Mouse (Mus musculus): ENCODE measurements around the gene Gm45234. TPM values are rescaled to one million over a fixed set of nuclear protein-coding genes. Genes with fewer than 3 reads are reported as not detected.
A peak's percentile ranks its signal among the peaks of the same experiment; 100 is the strongest.

Gene Gm45234
- polyA plus RNA-seq, 1 experiment from 2014 or later: not detected

DNA sequence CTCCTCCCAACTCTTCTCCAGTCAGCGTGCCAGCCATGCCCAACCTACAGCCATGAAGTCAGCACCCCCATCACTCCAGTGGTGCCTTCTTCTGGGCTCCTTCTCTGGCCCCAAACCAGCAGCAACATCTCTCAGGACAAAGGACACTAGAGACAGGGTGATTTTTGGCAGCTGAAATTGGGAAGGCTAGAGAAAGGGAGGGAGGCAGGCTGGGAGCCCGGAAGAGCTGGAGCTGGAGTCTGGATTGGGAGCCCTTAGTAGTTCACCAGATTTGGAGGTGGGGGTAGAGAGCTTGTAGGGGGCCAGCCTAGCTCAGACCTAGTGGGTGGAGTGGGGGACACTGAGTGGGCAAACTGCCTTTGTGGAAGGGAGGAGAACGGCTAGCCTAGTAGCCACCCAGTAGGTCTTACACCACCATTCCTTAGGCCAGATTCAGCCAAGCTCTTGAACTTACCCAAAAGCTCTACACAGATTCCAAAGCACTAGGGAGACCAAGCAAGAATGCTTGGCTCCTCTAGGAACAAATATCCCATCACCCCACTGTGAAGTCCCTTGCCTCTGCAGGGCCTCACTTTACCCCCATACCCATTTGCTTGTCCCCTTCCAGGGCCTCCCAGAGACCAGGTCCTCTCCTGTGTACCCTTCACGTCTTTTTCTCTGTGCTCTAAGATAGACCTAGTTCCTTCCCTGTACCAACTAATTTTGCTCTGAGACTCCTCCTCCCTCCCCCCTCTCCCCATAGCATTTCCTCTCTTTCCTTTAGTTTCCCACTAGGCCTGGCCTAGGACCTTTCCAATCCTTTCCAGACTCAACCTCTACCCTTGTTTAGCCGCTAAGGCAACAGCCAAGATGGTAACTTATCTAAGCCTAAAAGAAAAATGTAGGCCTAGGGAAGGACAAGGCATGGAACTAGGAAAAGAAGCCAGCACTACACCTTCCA lies 2.4 kb upstream of the Gm45234 start:
- 36% methylated on average over 5 of the region's 5 CpGs for WGBS
- Histone ChIP-seq H3K4me3 (ENCODE audit: low read depth, low read length) (peak overlapping the region; percentile 94), H3K27me3 (ENCODE audit: control insufficient read depth, insufficient read depth, low read length) (no peaks in the 10 kb centered on the region), H3K9me3 (ENCODE audit: control insufficient read depth, low read length) (no peaks in the 10 kb centered on the region), H3K9ac (ENCODE audit: low read length) (peak overlapping the region; percentile 94), H3K4me2 (ENCODE audit: low read depth) (peak overlapping the region; percentile 70), H3K4me1 (ENCODE audit: control insufficient read depth, insufficient read depth, low read length) (peaks cover 27% of the 10 kb centered on the region), H3K36me3 (ENCODE audit: control insufficient read depth, insufficient read depth, low read length) (no peaks in the 10 kb centered on the region), H3K27ac (ENCODE audit: low read depth, low read length) (peak overlapping the region; percentile 97)
- DNase-seq (ENCODE audit: low spot score) (peak; percentile 65), ATAC-seq (ENCODE audit: insufficient read depth, low FRiP score, low TSS enrichment) (no peak)

DNA sequence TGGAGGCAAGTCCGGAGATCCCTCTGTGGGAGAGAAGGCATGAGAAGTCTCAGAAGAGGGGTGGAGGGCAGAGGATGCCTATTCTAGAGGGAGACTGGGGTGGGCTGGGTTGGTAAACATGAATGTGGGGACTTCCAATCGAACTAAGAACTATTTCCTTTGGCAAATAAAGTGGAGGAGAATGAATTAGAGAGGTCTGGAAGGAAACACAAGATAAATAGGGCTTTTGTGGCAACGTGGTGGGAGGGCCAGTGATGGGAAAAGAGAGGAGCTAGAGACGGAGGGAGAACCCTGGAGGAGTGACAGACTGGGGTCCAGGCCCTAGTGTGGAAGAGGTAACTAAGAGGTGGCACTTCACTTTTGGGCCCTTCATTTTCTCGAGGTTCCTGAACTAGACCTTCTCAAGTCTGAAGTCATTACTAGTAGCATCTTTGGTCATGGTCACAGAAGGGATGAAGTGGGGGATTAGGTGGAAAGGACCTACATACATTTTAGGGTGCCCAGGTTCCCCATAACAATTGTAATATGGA lies 1.6 kb upstream of the Gm45234 start:
- Histone ChIP-seq H3K9me3 (ENCODE audit: control insufficient read depth, low read length) (no peaks in the 10 kb centered on the region), H3K4me3 (ENCODE audit: low read depth, low read length) (peak overlapping the region; percentile 94), H3K4me2 (ENCODE audit: low read depth) (peak overlapping the region; percentile 70), H3K27me3 (ENCODE audit: control insufficient read depth, insufficient read depth, low read length) (no peaks in the 10 kb centered on the region), H3K27ac (ENCODE audit: low read depth, low read length) (peak overlapping the region; percentile 97), H3K9ac (ENCODE audit: low read length) (peak overlapping the region; percentile 94), H3K4me1 (ENCODE audit: control insufficient read depth, insufficient read depth, low read length) (peaks cover 27% of the 10 kb centered on the region), H3K36me3 (ENCODE audit: control insufficient read depth, insufficient read depth, low read length) (no peaks in the 10 kb centered on the region)
- DNase-seq (ENCODE audit: low spot score) (peak; percentile 29), ATAC-seq (ENCODE audit: insufficient read depth, low FRiP score, low TSS enrichment) (no peak)
- WGBS: 6% methylated on average over 5 of the region's 5 CpGs

DNA sequence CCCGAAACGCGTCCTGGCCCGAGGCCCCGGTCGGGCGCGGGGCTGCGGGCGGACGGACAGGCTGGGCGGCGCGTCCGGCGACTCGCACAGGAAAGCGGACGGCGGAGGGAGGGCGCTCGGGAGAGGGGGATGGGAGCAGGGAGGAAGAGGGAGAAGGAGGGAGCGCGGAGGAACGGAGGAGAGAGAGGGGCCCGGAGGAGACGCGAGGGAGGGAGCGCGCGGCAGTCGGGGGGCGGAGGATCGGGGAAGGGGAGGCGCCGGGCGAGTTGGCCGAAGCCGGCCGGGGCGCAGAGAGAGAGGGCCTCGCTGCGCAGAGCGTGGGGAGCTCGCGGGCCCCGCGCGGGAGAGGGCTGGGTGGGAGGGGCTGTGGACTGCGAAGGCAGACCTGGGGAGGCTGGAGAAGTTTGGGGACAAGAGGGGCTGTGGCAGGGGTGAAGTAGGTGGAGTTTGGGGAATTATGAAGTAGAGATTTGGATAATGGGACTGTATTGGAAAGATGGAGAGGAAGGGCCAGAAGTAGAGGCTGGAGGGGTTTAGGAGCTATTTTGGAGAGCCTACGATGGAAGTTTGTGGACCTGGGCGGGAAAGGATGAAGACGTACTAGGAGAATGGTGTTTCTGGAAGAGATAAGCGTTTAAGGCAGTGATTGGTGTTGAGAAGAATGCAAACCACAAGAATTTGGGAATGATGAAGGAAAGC lies 980 bp upstream of the Gm45234 start:
- Histone ChIP-seq H3K4me1 (ENCODE audit: control insufficient read depth, insufficient read depth, low read length) (peaks cover 27% of the 10 kb centered on the region), H3K27me3 (ENCODE audit: control insufficient read depth, insufficient read depth, low read length) (no peaks in the 10 kb centered on the region), H3K4me2 (ENCODE audit: low read depth) (peak overlapping the region; percentile 70), H3K27ac (ENCODE audit: low read depth, low read length) (peak overlapping the region; percentile 97), H3K9me3 (ENCODE audit: control insufficient read depth, low read length) (no peaks in the 10 kb centered on the region), H3K9ac (ENCODE audit: low read length) (peak overlapping the region; percentile 94), H3K36me3 (ENCODE audit: control insufficient read depth, insufficient read depth, low read length) (no peaks in the 10 kb centered on the region), H3K4me3 (ENCODE audit: low read depth, low read length) (peak overlapping the region; percentile 94)
- peak; percentile 85 for DNase-seq (ENCODE audit: low spot score)
- peak; percentile 77 for ATAC-seq (ENCODE audit: insufficient read depth, low FRiP score, low TSS enrichment)
- WGBS: 1% methylated on average over 48 of the region's 54 CpGs

DNA sequence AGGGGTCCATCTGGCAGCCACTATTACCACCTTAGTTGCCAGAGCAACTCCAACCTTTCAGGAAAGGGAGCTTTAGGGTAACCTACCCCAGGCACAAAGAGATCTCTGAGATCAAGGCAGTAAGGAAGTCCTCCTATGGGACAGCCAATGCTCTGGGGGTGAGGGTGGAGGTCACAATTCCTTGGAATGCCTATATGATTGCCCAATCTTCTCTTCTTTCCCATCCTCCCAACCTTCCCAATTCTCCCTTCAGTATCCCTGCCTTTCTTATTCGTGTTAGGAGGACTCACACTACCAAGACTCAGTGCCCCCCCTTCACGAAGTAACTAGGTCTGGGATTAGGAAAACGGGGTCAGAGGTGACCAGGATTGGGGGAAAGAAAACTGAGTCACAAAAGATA lies 515 bp downstream of the Gm45234 start:
- DNase-seq (ENCODE audit: low spot score): no peak
- H3K9ac ChIP-seq (ENCODE audit: low read length): peak overlapping the region; percentile 94
- 7% methylated on average over 3 of the region's 3 CpGs for WGBS

DNA sequence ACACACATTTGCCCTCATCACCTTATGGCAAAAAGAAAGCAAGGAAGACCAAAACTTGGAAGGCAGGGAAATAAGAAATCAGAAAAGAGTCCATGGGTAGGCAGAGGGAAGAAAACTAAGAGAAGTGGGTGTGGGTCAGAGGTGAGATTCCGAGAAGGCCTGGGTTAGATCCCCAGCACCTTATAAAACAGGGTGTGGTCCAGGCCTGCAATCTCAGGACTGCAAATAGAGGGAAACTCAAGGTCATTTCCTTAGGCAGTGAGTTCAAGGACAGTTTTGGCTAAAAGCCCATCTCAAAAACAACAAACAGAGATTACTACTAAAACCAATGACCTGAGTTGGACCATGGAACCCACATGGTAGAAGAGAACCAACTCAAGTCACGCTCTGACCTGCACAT lies 2.0 kb downstream of the Gm45234 start:
- no peak overlapping the region for H3K4me2 ChIP-seq (ENCODE audit: low read depth)
- no peak overlapping the region for H3K4me3 ChIP-seq (ENCODE audit: low read depth, low read length)
- DNase-seq (ENCODE audit: low spot score) (no peak), ATAC-seq (ENCODE audit: insufficient read depth, low FRiP score, low TSS enrichment) (no peak)
- 96% methylated on average over 2 of the region's 2 CpGs for WGBS
- H3K27ac ChIP-seq (ENCODE audit: low read depth, low read length): no peak overlapping the region
- no peaks in the 10 kb centered on the region for H3K9me3 ChIP-seq (ENCODE audit: control insufficient read depth, low read length)
- H3K4me1 ChIP-seq (ENCODE audit: control insufficient read depth, insufficient read depth, low read length): peaks cover 27% of the 10 kb centered on the region
- 0 out of 2 replicates have a peak, but pooled peaks cover 6% of the 10 kb centered on the region for H3K36me3 ChIP-seq (ENCODE audit: control insufficient read depth, insufficient read depth, low read length)
- H3K9ac ChIP-seq (ENCODE audit: low read length): no peak overlapping the region
- no peaks in the 10 kb centered on the region for H3K27me3 ChIP-seq (ENCODE audit: control insufficient read depth, insufficient read depth, low read length)

More for the DNA sequence above, 515 bp downstream of the Gm45234 start:
- Histone ChIP-seq H3K4me3 (ENCODE audit: low read depth, low read length) (peak overlapping the region; percentile 94), H3K4me1 (ENCODE audit: control insufficient read depth, insufficient read depth, low read length) (peaks cover 27% of the 10 kb centered on the region), H3K27ac (ENCODE audit: low read depth, low read length) (peak overlapping the region; percentile 97; the same call in 1 of the 2 replicates), H3K9me3 (ENCODE audit: control insufficient read depth, low read length) (no peaks in the 10 kb centered on the region), H3K27me3 (ENCODE audit: control insufficient read depth, insufficient read depth, low read length) (no peaks in the 10 kb centered on the region), H3K4me2 (ENCODE audit: low read depth) (peak overlapping the region; percentile 70), H3K36me3 (ENCODE audit: control insufficient read depth, insufficient read depth, low read length) (no peaks in the 10 kb centered on the region)
- ATAC-seq (ENCODE audit: insufficient read depth, low FRiP score, low TSS enrichment): no peak

DNA sequence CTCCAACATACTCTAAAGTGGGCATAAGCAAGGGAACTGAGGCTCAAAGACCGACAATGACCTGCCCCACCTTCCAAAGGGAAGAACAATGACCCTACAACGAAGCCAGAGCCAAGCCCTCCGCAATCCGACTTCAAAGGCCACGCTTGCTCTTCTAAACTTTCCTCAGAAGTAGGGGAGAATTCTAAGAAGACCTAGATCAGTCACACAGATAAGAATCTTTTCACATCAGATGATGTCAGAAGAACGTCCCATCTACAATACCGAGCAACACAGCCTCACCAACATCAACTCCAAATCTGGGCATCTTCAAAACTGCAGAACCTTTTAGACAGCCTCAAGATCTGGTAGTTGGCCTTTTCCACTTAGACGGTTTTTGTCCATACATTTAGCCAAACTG lies 5.4 kb downstream of the Gm45234 start:
- Histone ChIP-seq H3K4me2 (ENCODE audit: low read depth) (no peak overlapping the region), H3K9me3 (ENCODE audit: control insufficient read depth, low read length) (no peaks in the 10 kb centered on the region), H3K27ac (ENCODE audit: low read depth, low read length) (no peak overlapping the region), H3K9ac (ENCODE audit: low read length) (no peak overlapping the region), H3K4me3 (ENCODE audit: low read depth, low read length) (no peak overlapping the region), H3K36me3 (ENCODE audit: control insufficient read depth, insufficient read depth, low read length) (peaks cover 14% of the 10 kb centered on the region), H3K4me1 (ENCODE audit: control insufficient read depth, insufficient read depth, low read length) (peaks cover 21% of the 10 kb centered on the region), H3K27me3 (ENCODE audit: control insufficient read depth, insufficient read depth, low read length) (no peaks in the 10 kb centered on the region)
- DNase-seq (ENCODE audit: low spot score): peak; percentile 3
- no peak for ATAC-seq (ENCODE audit: insufficient read depth, low FRiP score, low TSS enrichment)
- WGBS: 89% methylated on average over 8 of the region's 8 CpGs

DNA sequence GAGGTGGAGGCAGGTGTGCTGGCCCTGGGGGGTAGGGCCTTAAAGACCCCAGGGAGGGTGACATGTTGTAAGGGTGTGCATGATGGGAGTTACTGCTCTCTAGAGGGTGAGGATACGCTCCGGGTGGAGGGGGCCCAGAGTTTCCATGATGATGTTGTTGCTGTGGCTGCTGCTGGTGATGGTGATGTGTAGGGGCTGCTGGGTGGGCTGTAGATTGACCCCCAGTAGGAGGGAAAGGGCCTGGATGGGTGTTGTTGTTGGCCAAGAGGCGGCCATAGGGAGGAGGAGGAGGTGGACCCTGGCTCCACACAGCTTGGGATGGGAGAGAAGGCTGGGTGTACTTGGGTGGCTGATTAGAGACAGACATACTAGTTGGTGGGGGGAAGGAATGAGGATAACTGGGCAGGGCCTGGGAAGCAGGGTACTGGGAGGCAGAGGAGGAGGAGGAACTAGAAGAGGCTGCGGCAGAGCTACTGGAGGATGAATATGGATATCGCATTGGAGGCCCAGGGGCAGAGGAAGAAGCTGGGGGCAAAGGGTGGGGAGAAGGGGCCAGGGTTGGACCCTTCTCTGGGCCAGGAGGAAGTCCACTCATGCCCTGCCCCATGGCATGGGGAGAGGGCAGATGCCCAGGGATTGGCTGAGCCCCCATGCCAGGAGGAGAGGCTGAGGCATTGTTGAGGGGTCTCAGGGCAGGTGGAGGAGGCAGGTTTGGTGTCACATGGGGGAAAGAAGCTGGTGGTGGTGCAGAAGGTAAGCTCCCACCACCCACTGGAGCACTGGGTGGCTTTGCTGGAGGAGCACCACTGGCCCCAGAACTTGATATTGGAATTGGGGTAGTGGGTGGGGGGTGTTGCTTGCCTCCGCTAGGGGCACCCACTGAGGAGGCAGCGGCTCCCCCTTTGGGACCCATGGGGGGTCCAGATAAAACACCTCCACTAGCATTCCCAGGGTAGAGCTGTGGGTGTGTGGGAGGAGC lies 8.9 kb downstream of the Gm45234 start:
- Histone ChIP-seq H3K27me3 (ENCODE audit: control insufficient read depth, insufficient read depth, low read length) (no peaks in the 10 kb centered on the region), H3K9me3 (ENCODE audit: control insufficient read depth, low read length) (no peaks in the 10 kb centered on the region), H3K9ac (ENCODE audit: low read length) (peak overlapping the region; percentile 74), H3K27ac (ENCODE audit: low read depth, low read length) (no peak overlapping the region), H3K4me3 (ENCODE audit: low read depth, low read length) (peak overlapping the region; percentile 49), H3K36me3 (ENCODE audit: control insufficient read depth, insufficient read depth, low read length) (peaks cover 18% of the 10 kb centered on the region), H3K4me2 (ENCODE audit: low read depth) (peak overlapping the region; percentile 88), H3K4me1 (ENCODE audit: control insufficient read depth, insufficient read depth, low read length) (peaks cover 10% of the 10 kb centered on the region)
- no peak for DNase-seq (ENCODE audit: low spot score)
- 84% methylated on average over 7 of the region's 7 CpGs for WGBS
- no peak for ATAC-seq (ENCODE audit: insufficient read depth, low FRiP score, low TSS enrichment)

DNA sequence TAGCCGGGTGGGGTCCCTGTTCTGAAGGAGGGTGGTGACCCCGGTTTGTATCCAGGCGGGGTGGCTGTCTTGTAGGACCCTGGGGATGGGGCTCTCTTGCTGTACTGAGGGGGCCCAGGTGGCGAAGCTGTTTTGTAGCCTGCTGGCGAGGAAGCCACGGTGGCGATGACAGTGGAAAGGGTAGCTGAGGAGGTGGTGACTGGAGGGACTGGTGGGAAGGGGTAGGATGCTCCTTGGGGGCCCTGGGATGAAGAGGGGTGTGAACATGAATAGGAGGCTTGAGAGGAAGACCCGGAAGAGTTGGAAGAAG lies 9.6 kb downstream of the Gm45234 start:
- DNase-seq (ENCODE audit: low spot score): no peak
- H3K9me3 ChIP-seq (ENCODE audit: control insufficient read depth, low read length): no peaks in the 10 kb centered on the region
- peak overlapping the region; percentile 49 for H3K4me3 ChIP-seq (ENCODE audit: low read depth, low read length)
- H3K36me3 ChIP-seq (ENCODE audit: control insufficient read depth, insufficient read depth, low read length): peaks cover 18% of the 10 kb centered on the region
- H3K27me3 ChIP-seq (ENCODE audit: control insufficient read depth, insufficient read depth, low read length): no peaks in the 10 kb centered on the region
- WGBS: 11% methylated on average over 8 of the region's 8 CpGs
- peak overlapping the region; percentile 74 for H3K9ac ChIP-seq (ENCODE audit: low read length)
- H3K4me2 ChIP-seq (ENCODE audit: low read depth): peak overlapping the region; percentile 88
- H3K4me1 ChIP-seq (ENCODE audit: control insufficient read depth, insufficient read depth, low read length): peaks cover 14% of the 10 kb centered on the region
- H3K27ac ChIP-seq (ENCODE audit: low read depth, low read length): peak overlapping the region; percentile 89
- 0 out of 2 replicates have a peak, but pooled peaks have one; percentile 8 for ATAC-seq (ENCODE audit: insufficient read depth, low FRiP score, low TSS enrichment)

All from neural tube, embryonic 11.5 days (tissue).